Mouse (Mus musculus) testis, adult 2 months (tissue): ENCODE measurements around the gene Mrpl35. TPM values are rescaled to one million over a fixed set of nuclear protein-coding genes. Genes with fewer than 3 reads are reported as not detected.

Source experiments
- H3K27ac ChIP-seq: fragments of 200-500 bp; 2 replicates; pipeline ENCODE4 v1.5.1; 2012; ENCODE audit warnings: low read depth, low read length; ENCODE audit not compliant: control insufficient read depth, insufficient read depth
- H3K27me3 ChIP-seq: fragments of 200-500 bp; 2 replicates; pipeline ENCODE4 v1.6.1; 2012; ENCODE audit warnings: mild to moderate bottlenecking, low read length, moderate library complexity; ENCODE audit not compliant: control insufficient read depth, insufficient read depth
- H3K36me3 ChIP-seq: fragments of 200-500 bp; 2 replicates; pipeline ENCODE4 v1.6.1; 2012; ENCODE audit warnings: mild to moderate bottlenecking, low read length; ENCODE audit not compliant: control insufficient read depth, insufficient read depth
- H3K4me1 ChIP-seq: fragments of 200-500 bp; 2 replicates; pipeline ENCODE4 v1.6.1; 2012; ENCODE audit warnings: low read length; ENCODE audit not compliant: control insufficient read depth, insufficient read depth
- H3K4me3 ChIP-seq: fragments of 200-500 bp; 2 replicates; pipeline ENCODE4 v1.5.1; 2012; ENCODE audit warnings: low read depth, mild to moderate bottlenecking, low read length, moderate library complexity, mixed read lengths; ENCODE audit not compliant: control insufficient read depth
- CTCF ChIP-seq: fragments of 200-500 bp; IDR thresholded peaks from 2 replicates; pipeline ENCODE4 v1.5.1; 2012; ENCODE audit warnings: low read depth, mild to moderate bottlenecking, inconsistent platforms, low read length, moderate library complexity; ENCODE audit not compliant: control insufficient read depth, insufficient read depth, insufficient replicate concordance
- POLR2A ChIP-seq: fragments of 200-500 bp; IDR thresholded peaks from 2 replicates; pipeline ENCODE4 v1.6.1; 2012; ENCODE audit warnings: low read depth, mild to moderate bottlenecking, inconsistent platforms, low read length, moderate library complexity; ENCODE audit not compliant: control insufficient read depth
- polyA plus RNA-seq: library from polyadenylated mRNA; depleted of rRNA; stranded (reverse); fragments of >200 nt; gene quantifications from 2 replicates; pipeline ENCODE4 v1.2.3, GENCODE M21; 2012

Gene Mrpl35
- polyA plus RNA-seq, 1 experiment: 26.4 TPM

- no peak for TF ChIP-seq POLR2A
- TF ChIP-seq CTCF: no peak
- Histone ChIP-seq H3K27ac (no peak overlapping the region), H3K4me1 (no peaks in the 10 kb centered on the region), H3K27me3 (no peaks in the 10 kb centered on the region), H3K36me3 (no peaks in the 10 kb centered on the region; the same call in 1 of the 2 replicates), H3K4me3 (no peak overlapping the region)
Measured at GRCm38 (mm10) chr6:71809890-71810289, 16.9 kb downstream of the Mrpl35 start.

GRCm38 (mm10) chr6:71806713-71807112 lies 20.1 kb downstream of the Mrpl35 start:
- H3K4me3 ChIP-seq: no peak overlapping the region
- no peaks in the 10 kb centered on the region for H3K36me3 ChIP-seq
- H3K27me3 ChIP-seq: no peaks in the 10 kb centered on the region
- no peak for TF ChIP-seq POLR2A
- TF ChIP-seq CTCF: no peak
- no peaks in the 10 kb centered on the region for H3K4me1 ChIP-seq
- H3K27ac ChIP-seq: no peak overlapping the region

- peaks cover 5% of the 10 kb centered on the region for H3K4me1 ChIP-seq
- no peaks in the 10 kb centered on the region for H3K36me3 ChIP-seq
- H3K27ac ChIP-seq: no peak overlapping the region
- no peaks in the 10 kb centered on the region for H3K27me3 ChIP-seq
- H3K4me3 ChIP-seq: no peak overlapping the region
- TF ChIP-seq POLR2A (no peak), CTCF (peak; percentile 73; the same call in 1 of the 2 replicates)
Measured at GRCm38 (mm10) chr6:71804061-71804829, 22.5 kb downstream of the Mrpl35 start.

GRCm38 (mm10) chr6:71803609-71804008 lies 23.2 kb downstream of the Mrpl35 start:
- H3K4me3 ChIP-seq: no peak overlapping the region
- no peak for TF ChIP-seq POLR2A
- TF ChIP-seq CTCF: no peak
- H3K4me1 ChIP-seq: peaks cover 9% of the 10 kb centered on the region
- no peaks in the 10 kb centered on the region for H3K36me3 ChIP-seq
- no peak overlapping the region for H3K27ac ChIP-seq
- no peaks in the 10 kb centered on the region for H3K27me3 ChIP-seq

GRCm38 (mm10) chr6:71801714-71802094 lies 25.1 kb downstream of the Mrpl35 start:
- Histone ChIP-seq H3K27me3 (no peaks in the 10 kb centered on the region), H3K4me1 (peaks cover 11% of the 10 kb centered on the region), H3K4me3 (peak overlapping the region; percentile 35), H3K36me3 (no peaks in the 10 kb centered on the region), H3K27ac (no peak overlapping the region)
- TF ChIP-seq CTCF (no peak), POLR2A (no peak)

- peaks cover 11% of the 10 kb centered on the region for H3K4me1 ChIP-seq
- H3K27me3 ChIP-seq: no peaks in the 10 kb centered on the region
- TF ChIP-seq CTCF: no peak
- no peak for TF ChIP-seq POLR2A
- H3K27ac ChIP-seq: no peak overlapping the region
- H3K4me3 ChIP-seq: peak overlapping the region; percentile 35
- H3K36me3 ChIP-seq: no peaks in the 10 kb centered on the region
Measured at GRCm38 (mm10) chr6:71801011-71801713, 25.6 kb downstream of the Mrpl35 start.

- Histone ChIP-seq H3K27me3 (no peaks in the 10 kb centered on the region), H3K27ac (no peak overlapping the region), H3K4me3 (no peak overlapping the region), H3K4me1 (peaks cover 11% of the 10 kb centered on the region), H3K36me3 (no peaks in the 10 kb centered on the region)
- TF ChIP-seq POLR2A (no peak), CTCF (no peak)
Measured at GRCm38 (mm10) chr6:71799391-71799790, 27.4 kb downstream of the Mrpl35 start.
